Mouse (Mus musculus) intestine, postnatal 0 days (tissue): Measurements from ENCODE around the gene Ppp1r16b. TPM values are rescaled to one million over a fixed set of nuclear protein-coding genes. Genes with fewer than 3 reads are reported as not detected.

Experiments used
- ATAC-seq: fragments of 200-750 bp; cut with Nextera tagmentation; 2 replicates; pipeline ENCODE4 v1.8.0; 2017; ENCODE audit warnings: mild to moderate bottlenecking, moderate TSS enrichment, moderate library complexity
- H3K27ac ChIP-seq: fragments of 300-500 bp; sonication (generic); 2 replicates; pipeline ENCODE4 v1.5.1; 2014; ENCODE audit warnings: mild to moderate bottlenecking, low read depth, low read length, moderate library complexity
- H3K27me3 ChIP-seq: fragments of 300-500 bp; sonication (generic); replicated peaks from 2 replicates; pipeline ENCODE4 v1.6.1; 2014; ENCODE audit warnings: low read length, mixed read lengths; ENCODE audit not compliant: control insufficient read depth, insufficient read depth
- H3K36me3 ChIP-seq: fragments of 300-500 bp; sonication (generic); 2 replicates; pipeline ENCODE4 v1.6.1; 2014; ENCODE audit warnings: mild to moderate bottlenecking, moderate library complexity; ENCODE audit not compliant: control insufficient read depth, insufficient read depth
- H3K4me1 ChIP-seq: fragments of 300-500 bp; sonication (generic); replicated peaks from 2 replicates; pipeline ENCODE4 v1.6.1; 2014; ENCODE audit warnings: antibody characterized with exemption, low read length, mixed read lengths; ENCODE audit not compliant: control insufficient read depth, insufficient read depth
- H3K4me2 ChIP-seq: fragments of 300-500 bp; sonication (generic); replicated peaks from 2 replicates; pipeline ENCODE4 v1.6.1; 2014; ENCODE audit warnings: low read depth, mild to moderate bottlenecking, moderate library complexity
- H3K4me3 ChIP-seq: fragments of 300-500 bp; sonication (generic); 2 replicates; pipeline ENCODE4 v1.5.1; 2014; ENCODE audit warnings: low read depth, low read length
- H3K9ac ChIP-seq: fragments of 300-500 bp; sonication (generic); 2 replicates; pipeline ENCODE4 v1.6.1; 2014; ENCODE audit warnings: mild to moderate bottlenecking, low read depth, low read length
- H3K9me3 ChIP-seq: fragments of 300-500 bp; sonication (generic); 2 replicates; pipeline ENCODE4 v1.6.1; 2016; ENCODE audit warnings: mixed run types; ENCODE audit not compliant: control insufficient read depth
- CTCF ChIP-seq: sonication (generic); IDR thresholded peaks from 2 replicates; pipeline ENCODE4 v1.5.1; 2016; ENCODE audit warnings: low read depth, mild to moderate bottlenecking, control low read depth, antibody characterized with exemption, moderate library complexity
- WGBS: fragments of 180-500 bp; shearing (Covaris S2); extraction: QIAGEN DNeasy Blood & Tissue Kit; methylation state at CpG from one replicate; pipeline ENCODE4 v1.1.7; 2014; 5-methylcytosine and 5-hydroxymethylcytosine counted together
- polyA plus RNA-seq: library from polyadenylated mRNA; unstranded; fragments of >200 nt; fragmentation: Nextera tagmentation; extraction: Ambion mirVana; gene quantifications from 2 replicates; pipeline ENCODE4 v1.2.1, GENCODE M21; 2015

Ppp1r16b gene
- polyA plus RNA-seq, 1 experiment from 2014 or later: 3.3 TPM

- H3K36me3 ChIP-seq: no peaks in the 10 kb centered on the region
- H3K9ac ChIP-seq: no peak overlapping the region
- no peak overlapping the region for H3K4me3 ChIP-seq
- no peaks in the 10 kb centered on the region for H3K4me1 ChIP-seq
- no peak for ATAC-seq
- no peak overlapping the region for H3K4me2 ChIP-seq
- H3K9me3 ChIP-seq: no peaks in the 10 kb centered on the region
- no peak for TF ChIP-seq CTCF
- no peak overlapping the region for H3K27ac ChIP-seq
- H3K27me3 ChIP-seq: no peaks in the 10 kb centered on the region
- WGBS: 30% methylated on average over 5 of the region's 5 CpGs
Measured at GRCm38 (mm10) chr2:158716066-158716465, 50.9 kb downstream of the Ppp1r16b start.

GRCm38 (mm10) chr2:158717551-158718418 lies 52.6 kb downstream of the Ppp1r16b start:
- H3K9me3 ChIP-seq: no peaks in the 10 kb centered on the region
- H3K36me3 ChIP-seq: no peaks in the 10 kb centered on the region
- H3K4me2 ChIP-seq: no peak overlapping the region
- H3K27me3 ChIP-seq: no peaks in the 10 kb centered on the region
- H3K27ac ChIP-seq: no peak overlapping the region
- no peak for TF ChIP-seq CTCF
- 71% methylated on average over 5 of the region's 5 CpGs for WGBS
- no peak overlapping the region for H3K4me3 ChIP-seq
- no peak for ATAC-seq
- H3K9ac ChIP-seq: no peak overlapping the region
- no peaks in the 10 kb centered on the region for H3K4me1 ChIP-seq

GRCm38 (mm10) chr2:158718816-158719549 lies 53.8 kb downstream of the Ppp1r16b start:
- H3K36me3 ChIP-seq: no peaks in the 10 kb centered on the region
- no peaks in the 10 kb centered on the region for H3K27me3 ChIP-seq
- H3K4me1 ChIP-seq: no peaks in the 10 kb centered on the region
- H3K9me3 ChIP-seq: no peaks in the 10 kb centered on the region
- no peak overlapping the region for H3K4me2 ChIP-seq
- H3K27ac ChIP-seq: no peak overlapping the region
- no peak for TF ChIP-seq CTCF
- no peak overlapping the region for H3K4me3 ChIP-seq
- no peak for ATAC-seq
- no peak overlapping the region for H3K9ac ChIP-seq
- whole genome bisulfite sequencing: 77% methylated on average over 12 of the region's 12 CpGs

- no peak for ATAC-seq
- H3K9me3 ChIP-seq: no peaks in the 10 kb centered on the region
- no peaks in the 10 kb centered on the region for H3K36me3 ChIP-seq
- H3K4me2 ChIP-seq: no peak overlapping the region
- no peak for TF ChIP-seq CTCF
- no peaks in the 10 kb centered on the region for H3K4me1 ChIP-seq
- H3K9ac ChIP-seq: no peak overlapping the region
- H3K4me3 ChIP-seq: no peak overlapping the region
- 69% methylated on average over 16 of the region's 16 CpGs for WGBS
- H3K27me3 ChIP-seq: no peaks in the 10 kb centered on the region
- no peak overlapping the region for H3K27ac ChIP-seq
Measured at GRCm38 (mm10) chr2:158720715-158721370, 55.6 kb downstream of the Ppp1r16b start.

- Histone ChIP-seq H3K9ac (no peak overlapping the region), H3K4me1 (no peaks in the 10 kb centered on the region), H3K4me3 (no peak overlapping the region), H3K9me3 (no peaks in the 10 kb centered on the region), H3K27me3 (no peaks in the 10 kb centered on the region), H3K36me3 (no peaks in the 10 kb centered on the region), H3K27ac (no peak overlapping the region), H3K4me2 (no peak overlapping the region)
- WGBS: 45% methylated on average over 3 of the region's 3 CpGs
- TF ChIP-seq CTCF: no peak
- no peak for ATAC-seq
Measured at GRCm38 (mm10) chr2:158721481-158721880, 56.3 kb downstream of the Ppp1r16b start.

- Histone ChIP-seq H3K9me3 (no peaks in the 10 kb centered on the region), H3K27ac (no peak overlapping the region), H3K4me3 (no peak overlapping the region), H3K27me3 (no peaks in the 10 kb centered on the region), H3K36me3 (no peaks in the 10 kb centered on the region), H3K9ac (no peak overlapping the region), H3K4me2 (no peak overlapping the region), H3K4me1 (no peaks in the 10 kb centered on the region)
- WGBS: 79% methylated on average over 4 of the region's 4 CpGs
- TF ChIP-seq CTCF: no peak
- ATAC-seq: no peak
Measured at GRCm38 (mm10) chr2:158722135-158722534, 56.9 kb downstream of the Ppp1r16b start.
